Mouse (Mus musculus) T-helper 2 cell (primary cell): ENCODE measurements at regions not wholly inside any gene's neighbourhood (a gene's known extent, or its start where the extent isn't known, plus 50 kb on each side); places are given as distances from the start of the nearest gene placed in this dataset.

Source experiments
- in situ Hi-C: fragments of 300-600 bp; cut with MboI, MseI; formaldehyde crosslinking; loops from one replicate; pipeline ENCODE4 v1.15.1; 2025; ENCODE audit warnings: high pct_unique_total_duplicates

GRCm38 (mm10) chr15:26469901-26470383 lies 161.1 kb downstream of the March11 start:
- in situ Hi-C loops, result loop anchor here (10.0 kb wide), 1 partner anchor 765 kb away; no protein-coding TSS in a partner anchor

- in situ Hi-C loops, result no loop called here
Measured at GRCm38 (mm10) chr15:26487378-26487777, 178.5 kb downstream of the March11 start.
